Mouse (Mus musculus): Measurements from ENCODE around the gene Vrk2. TPM values are rescaled to one million over a fixed set of nuclear protein-coding genes. Genes with fewer than 3 reads are reported as not detected.

Gene Vrk2
- polyA plus RNA-seq, 1 experiment = 1.0 TPM

GRCm38 (mm10) chr11:26608795-26609194 is 15.0 kb upstream of the Vrk2 start:
- TF ChIP-seq POLR2A (IDR thresholded peaks at IDR 0.05; ENCODE audit: low read depth, low read length) (no peak), CTCF (IDR thresholded peaks at IDR 0.05; ENCODE audit: extremely low read depth, insufficient read length, insufficient replicate concordance, low read depth, low read length) (no peak)
- H3K4me1 ChIP-seq (ENCODE audit: control insufficient read depth, insufficient read depth, insufficient read length, low read length) = no peaks in the 10 kb centered on the region
- no peak overlapping the region for H3K4me3 ChIP-seq (ENCODE audit: low read depth, low read length)
- H3K36me3 ChIP-seq (ENCODE audit: control insufficient read depth, insufficient read depth, low read length) = no peaks in the 10 kb centered on the region
- H3K27ac ChIP-seq (ENCODE audit: insufficient read depth, low read depth, low read length) = no peak overlapping the region
- no peaks in the 10 kb centered on the region for H3K27me3 ChIP-seq (ENCODE audit: control insufficient read depth, insufficient read depth, low read length)
- WGBS = 69% methylated on average over 10 of the region's 10 CpGs

- H3K27me3 ChIP-seq (ENCODE audit: control insufficient read depth, insufficient read depth, low read length) = no peaks in the 10 kb centered on the region; the same call in 1 of the 2 replicates
- WGBS = 77% methylated on average over 1 of the region's 1 CpGs
- no peak overlapping the region for H3K27ac ChIP-seq (ENCODE audit: insufficient read depth, low read depth, low read length)
- no peaks in the 10 kb centered on the region for H3K4me1 ChIP-seq (ENCODE audit: control insufficient read depth, insufficient read depth, insufficient read length, low read length)
- no peak overlapping the region for H3K4me3 ChIP-seq (ENCODE audit: low read depth, low read length)
- TF ChIP-seq POLR2A (IDR thresholded peaks at IDR 0.05; ENCODE audit: low read depth, low read length) (no peak), CTCF (IDR thresholded peaks at IDR 0.05; ENCODE audit: extremely low read depth, insufficient read length, insufficient replicate concordance, low read depth, low read length) (no peak)
- H3K36me3 ChIP-seq (ENCODE audit: control insufficient read depth, insufficient read depth, low read length) = no peaks in the 10 kb centered on the region
Observed at GRCm38 (mm10) chr11:26604061-26604655, 10.4 kb upstream of the Vrk2 start.

GRCm38 (mm10) chr11:26601571-26602175 is 7.9 kb upstream of the Vrk2 start:
- TF ChIP-seq CTCF (IDR thresholded peaks at IDR 0.05; ENCODE audit: extremely low read depth, insufficient read length, insufficient replicate concordance, low read depth, low read length) (no peak), POLR2A (IDR thresholded peaks at IDR 0.05; ENCODE audit: low read depth, low read length) (no peak)
- Histone ChIP-seq H3K27me3 (ENCODE audit: control insufficient read depth, insufficient read depth, low read length) (no peaks in the 10 kb centered on the region; the same call in 1 of the 2 replicates), H3K4me1 (ENCODE audit: control insufficient read depth, insufficient read depth, insufficient read length, low read length) (no peaks in the 10 kb centered on the region), H3K27ac (ENCODE audit: insufficient read depth, low read depth, low read length) (no peak overlapping the region), H3K36me3 (ENCODE audit: control insufficient read depth, insufficient read depth, low read length) (no peaks in the 10 kb centered on the region), H3K4me3 (ENCODE audit: low read depth, low read length) (no peak overlapping the region)
- WGBS = 88% methylated on average over 2 of the region's 2 CpGs

GRCm38 (mm10) chr11:26600692-26601091 is 6.9 kb upstream of the Vrk2 start:
- no peaks in the 10 kb centered on the region; the same call in 1 of the 2 replicates for H3K27me3 ChIP-seq (ENCODE audit: control insufficient read depth, insufficient read depth, low read length)
- 75% methylated on average over 4 of the region's 4 CpGs for WGBS
- H3K4me1 ChIP-seq (ENCODE audit: control insufficient read depth, insufficient read depth, insufficient read length, low read length) = no peaks in the 10 kb centered on the region
- no peak overlapping the region for H3K4me3 ChIP-seq (ENCODE audit: low read depth, low read length)
- H3K36me3 ChIP-seq (ENCODE audit: control insufficient read depth, insufficient read depth, low read length) = no peaks in the 10 kb centered on the region
- H3K27ac ChIP-seq (ENCODE audit: insufficient read depth, low read depth, low read length) = no peak overlapping the region
- TF ChIP-seq POLR2A (IDR thresholded peaks at IDR 0.05; ENCODE audit: low read depth, low read length) (no peak), CTCF (IDR thresholded peaks at IDR 0.05; ENCODE audit: extremely low read depth, insufficient read length, insufficient replicate concordance, low read depth, low read length) (no peak)

GRCm38 (mm10) chr11:26598876-26599275 is 5.1 kb upstream of the Vrk2 start:
- TF ChIP-seq POLR2A (IDR thresholded peaks at IDR 0.05; ENCODE audit: low read depth, low read length) (no peak), CTCF (IDR thresholded peaks at IDR 0.05; ENCODE audit: extremely low read depth, insufficient read length, insufficient replicate concordance, low read depth, low read length) (no peak)
- 33% methylated on average over 1 of the region's 1 CpGs for WGBS

GRCm38 (mm10) chr11:26597761-26598160 is 4.0 kb upstream of the Vrk2 start:
- TF ChIP-seq CTCF (IDR thresholded peaks at IDR 0.05; ENCODE audit: extremely low read depth, insufficient read length, insufficient replicate concordance, low read depth, low read length) = no peak
- no peak for TF ChIP-seq POLR2A (IDR thresholded peaks at IDR 0.05; ENCODE audit: low read depth, low read length)
- Histone ChIP-seq H3K36me3 (ENCODE audit: control insufficient read depth, insufficient read depth, low read length) (no peaks in the 10 kb centered on the region), H3K27me3 (ENCODE audit: control insufficient read depth, insufficient read depth, low read length) (no peaks in the 10 kb centered on the region; the same call in 1 of the 2 replicates), H3K27ac (ENCODE audit: insufficient read depth, low read depth, low read length) (no peak overlapping the region), H3K4me1 (ENCODE audit: control insufficient read depth, insufficient read depth, insufficient read length, low read length) (no peaks in the 10 kb centered on the region), H3K4me3 (ENCODE audit: low read depth, low read length) (no peak overlapping the region)
- 70% methylated on average over 6 of the region's 6 CpGs for WGBS

More at GRCm38 (mm10) chr11:26598876-26599275, 5.1 kb upstream of the Vrk2 start:
- H3K27ac ChIP-seq (ENCODE audit: insufficient read depth, low read depth, low read length) = no peak overlapping the region
- H3K4me1 ChIP-seq (ENCODE audit: control insufficient read depth, insufficient read depth, insufficient read length, low read length) = no peaks in the 10 kb centered on the region
- H3K27me3 ChIP-seq (ENCODE audit: control insufficient read depth, insufficient read depth, low read length) = no peaks in the 10 kb centered on the region; the same call in 1 of the 2 replicates
- H3K4me3 ChIP-seq (ENCODE audit: low read depth, low read length) = no peak overlapping the region
- no peaks in the 10 kb centered on the region for H3K36me3 ChIP-seq (ENCODE audit: control insufficient read depth, insufficient read depth, low read length)

GRCm38 (mm10) chr11:26597145-26597544 is 3.3 kb upstream of the Vrk2 start:
- H3K36me3 ChIP-seq (ENCODE audit: control insufficient read depth, insufficient read depth, low read length) = no peaks in the 10 kb centered on the region
- H3K27ac ChIP-seq (ENCODE audit: insufficient read depth, low read depth, low read length) = no peak overlapping the region
- TF ChIP-seq POLR2A (IDR thresholded peaks at IDR 0.05; ENCODE audit: low read depth, low read length) (no peak), CTCF (IDR thresholded peaks at IDR 0.05; ENCODE audit: extremely low read depth, insufficient read length, insufficient replicate concordance, low read depth, low read length) (no peak)
- H3K4me3 ChIP-seq (ENCODE audit: low read depth, low read length) = no peak overlapping the region
- WGBS = 61% methylated on average over 6 of the region's 6 CpGs
- no peaks in the 10 kb centered on the region; the same call in 1 of the 2 replicates for H3K27me3 ChIP-seq (ENCODE audit: control insufficient read depth, insufficient read depth, low read length)
- peaks cover 2% of the 10 kb centered on the region; the same call in 1 of the 2 replicates for H3K4me1 ChIP-seq (ENCODE audit: control insufficient read depth, insufficient read depth, insufficient read length, low read length)

Data from small intestine, adult 2 months (tissue).